ENCODE assay signal across 10 mouse cellular contexts in the genomic region with DNA sequence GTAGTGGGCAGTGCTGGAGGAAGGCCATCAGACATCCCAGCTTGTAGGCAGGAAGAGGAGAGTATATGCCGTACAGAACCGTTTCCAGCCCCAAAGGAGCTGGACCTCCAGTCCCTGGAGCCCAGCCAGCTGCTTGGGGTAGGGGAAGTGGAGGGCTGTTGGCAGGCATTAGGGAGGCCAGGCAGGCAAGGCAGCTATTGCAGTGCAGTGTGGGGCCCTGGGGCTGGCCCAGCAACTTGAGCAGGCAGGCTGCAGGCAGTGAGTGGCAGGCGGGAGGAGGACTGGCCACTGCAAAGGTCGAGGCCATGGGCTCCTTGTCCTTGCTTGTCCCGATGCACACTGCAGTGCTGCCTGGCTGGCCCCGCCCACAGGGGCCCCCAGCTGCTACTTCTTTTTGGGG. TPM values are rescaled to one million over a fixed set of nuclear protein-coding genes. Genes with fewer than 3 reads are reported as not detected.
DNase-seq lines count a peak whose midpoint lies in the region; ATAC-seq and TF ChIP-seq lines count a peak whose summit lies in the region.
"Had no signal": no experiment of that assay in that cellular context is flagged by ENCODE, and none has a peak within 500 bp of the region (broad histone marks: within the 10 kb centered on the region; RNA-seq: fewer than 3 reads in every experiment).

No protein-coding gene starts in this region.

- TF ChIP-seq EP300 in heart, postnatal 0 days (IDR thresholded peaks at IDR 0.05; ENCODE audit: low read depth) = no peak

- H3K27me3 ChIP-seq in heart, postnatal 0 days (ENCODE audit: control insufficient read depth, insufficient read depth, low read length) = no peaks in the 10 kb centered on the region
- H3K27me3 ChIP-seq in limb, embryonic 14.5 days (ENCODE audit: control insufficient read depth, insufficient read depth, low read length) = no peaks in the 10 kb centered on the region
- H3K27me3 ChIP-seq: embryonic facial prominence, embryonic 12.5 days had no signal

- no peak for TF ChIP-seq CTCF in heart, postnatal 0 days (IDR thresholded peaks at IDR 0.05; ENCODE audit: low read depth)

- no peak overlapping the region; the same call in 1 of the 2 replicates for H3K27ac ChIP-seq in heart, postnatal 0 days (ENCODE audit: low read depth)
- H3K27ac ChIP-seq in limb, embryonic 14.5 days (replicated peaks; ENCODE audit: low read depth, low read length) = 0 out of 2 replicates have a peak overlapping the region, but pooled peaks have one; percentile 33
- H3K27ac ChIP-seq: embryonic facial prominence, embryonic 12.5 days; liver, embryonic 15.5 days had no signal

- WGBS in heart, postnatal 0 days = 10% methylated on average over 6 of the region's 6 CpGs
- WGBS in limb, embryonic 14.5 days = 15% methylated on average over 6 of the region's 6 CpGs

- no peak for TF ChIP-seq POLR2A in limb, embryonic 14.5 days (IDR thresholded peaks at IDR 0.05; ENCODE audit: borderline replicate concordance, extremely low read depth, insufficient read depth, insufficient read length)

- DNase-seq in embryo, embryonic 11 days = peak; percentile 31
- no peak for DNase-seq in embryo, embryonic 10.5 days (ENCODE audit: low spot score)
- peak; percentile 78 to 84 for DNase-seq in right cerebral cortex, postnatal 10 days (ENCODE audit: low spot score in 2 of 2)
- DNase-seq in right cerebral cortex, postnatal 25 days = no peak
- no peak for DNase-seq in heart, postnatal 0 days (ENCODE audit: low spot score)
- DNase-seq in limb, embryonic 14.5 days (ENCODE audit: low spot score) = peak; percentile 25
- DNase-seq in thymus, postnatal 36 days = no peak
- no peak for DNase-seq in left cerebral cortex, adult 18-20 months (ENCODE audit: low spot score in 2 of 2)

- H3K4me3 ChIP-seq in heart, postnatal 0 days (ENCODE audit: low read depth, low read length) = no peak overlapping the region
- no peak overlapping the region for H3K4me3 ChIP-seq in limb, embryonic 14.5 days (replicated peaks; ENCODE audit: low read length)
- H3K4me3 ChIP-seq: embryonic facial prominence, embryonic 12.5 days; liver, embryonic 15.5 days had no signal

- no peaks in the 10 kb centered on the region for H3K9me3 ChIP-seq in heart, postnatal 0 days (replicated peaks; ENCODE audit: control insufficient read depth, low read length)
- H3K9me3 ChIP-seq in limb, embryonic 14.5 days (ENCODE audit: control insufficient read depth, low read length) = no peaks in the 10 kb centered on the region
- H3K9me3 ChIP-seq: embryonic facial prominence, embryonic 12.5 days; liver, embryonic 15.5 days had no signal

- H3K4me1 ChIP-seq in heart, postnatal 0 days (ENCODE audit: control insufficient read depth, insufficient read depth) = peaks cover 14% of the 10 kb centered on the region; the same call in 1 of the 2 replicates
- peaks cover 8% of the 10 kb centered on the region for H3K4me1 ChIP-seq in limb, embryonic 14.5 days (ENCODE audit: control insufficient read depth, insufficient read depth, low read length)

- no peak overlapping the region; the same call in 1 of the 2 replicates for H3K9ac ChIP-seq in heart, postnatal 0 days (replicated peaks; ENCODE audit: low read depth, low read length)
- H3K9ac ChIP-seq in limb, embryonic 14.5 days (ENCODE audit: low read depth, low read length, severe bottlenecking) = no peak overlapping the region
- H3K9ac ChIP-seq: embryonic facial prominence, embryonic 12.5 days; liver, embryonic 15.5 days had no signal

- H3K4me2 ChIP-seq in heart, postnatal 0 days (ENCODE audit: low read depth, low read length) = no peak overlapping the region
- H3K4me2 ChIP-seq in limb, embryonic 14.5 days (replicated peaks; ENCODE audit: low read depth, low read length, severe bottlenecking) = no peak overlapping the region
- H3K4me2 ChIP-seq: embryonic facial prominence, embryonic 12.5 days; liver, embryonic 15.5 days had no signal

- ATAC-seq in heart, postnatal 0 days (ENCODE audit: insufficient read depth, low read depth) = peak; percentile 69
- ATAC-seq in limb, embryonic 14.5 days (ENCODE audit: low FRiP score, low read depth) = peak; percentile 31; the same call in 1 of the 2 replicates

- peaks cover 18% of the 10 kb centered on the region for H3K36me3 ChIP-seq in heart, postnatal 0 days (replicated peaks; ENCODE audit: control insufficient read depth, insufficient read depth, low read length)
- H3K36me3 ChIP-seq in limb, embryonic 14.5 days (ENCODE audit: control insufficient read depth, insufficient read depth, low read length) = peaks cover 12% of the 10 kb centered on the region
- H3K36me3 ChIP-seq: embryonic facial prominence, embryonic 12.5 days had no signal

RNA-seq across cellular contexts. Expression of a gene that starts 52.1 kb away (rescaled TPM):
- 17.7 and 21.7 TPM in 2 replicates for total RNA-seq in heart, postnatal 0 days (2014; rRNA removed; ENCODE audit: low replicate concordance)
- 3.7 TPM in 2 replicates for polyA plus RNA-seq in heart, postnatal 0 days (2015; fragmentation: Nextera tagmentation; extraction: Ambion mirVana)
- polyA plus RNA-seq in limb, embryonic 14.5 days (2012; rRNA removed) = 22.7 and 23.7 TPM in 2 replicates
- polyA plus RNA-seq in limb, embryonic 14.5 days (2014; fragmentation: Nextera tagmentation; extraction: Ambion mirVana) = 5.6 and 7.9 TPM in 2 replicates
- 10 to 100 TPM; 12.6 to 14.5 TPM for total RNA-seq in left cerebral cortex, adult 18-20 months (2021)

Comparison
In these comparisons a context has a peak if more than half of its experiments do, and no peak if none do; other contexts are left out.
1. DNase-seq: peak in embryo, embryonic 11 days (single experiment), right cerebral cortex, postnatal 10 days (2 of 2) and limb, embryonic 14.5 days (single experiment); none in embryo, embryonic 10.5 days (single experiment), right cerebral cortex, postnatal 25 days (single experiment), heart, postnatal 0 days (single experiment), thymus, postnatal 36 days (0 of 2) and left cerebral cortex, adult 18-20 months (0 of 2).